Mouse (Mus musculus) brown adipose tissue, adult 24 weeks (tissue): ENCODE data around the gene Gm14412. TPM values are rescaled to one million over a fixed set of nuclear protein-coding genes. Genes with fewer than 3 reads are reported as not detected.
"Not testable (repeated sequence)": the region's sequence is repeated elsewhere in the genome, so short reads cannot be mapped to it uniquely, and the experiment has no call there.

Experiments used
- H3K27ac ChIP-seq: fragments of 200-500 bp; replicated peaks from 2 replicates; pipeline ENCODE4 v1.5.1; 2012; ENCODE audit warnings: low read depth, mild to moderate bottlenecking, low read length
- H3K4me1 ChIP-seq: fragments of 200-500 bp; 2 replicates; pipeline ENCODE4 v1.6.1; 2012; ENCODE audit warnings: low read length, mixed read lengths; ENCODE audit not compliant: control insufficient read depth, insufficient read depth, insufficient read length
- H3K4me3 ChIP-seq: fragments of 200-500 bp; 2 replicates; pipeline ENCODE4 v1.5.1; 2012; ENCODE audit warnings: low read depth, mild to moderate bottlenecking, low read length, moderate library complexity; ENCODE audit not compliant: insufficient read depth
- polyA plus RNA-seq: library from polyadenylated mRNA; stranded (reverse); fragments of >200 nt; gene quantifications from 2 replicates; pipeline ENCODE4 v1.2.4, GENCODE M21; 2012; ENCODE audit not compliant: missing spikeins, insufficient read depth, insufficient read length

The Gm14412 gene
- polyA plus RNA-seq, result 2.9 TPM in 1 of 2 replicates, not detected in the other

- not testable (repeated sequence) for H3K4me1 ChIP-seq, H3K27ac ChIP-seq, H3K4me3 ChIP-seq
These were observed at the start of gene Gm14412 for GRCm38 (mm10) chr2:177324257-177324733. TSS of gene Gm14412 (minus strand) at chr2:177324307.

DNA sequence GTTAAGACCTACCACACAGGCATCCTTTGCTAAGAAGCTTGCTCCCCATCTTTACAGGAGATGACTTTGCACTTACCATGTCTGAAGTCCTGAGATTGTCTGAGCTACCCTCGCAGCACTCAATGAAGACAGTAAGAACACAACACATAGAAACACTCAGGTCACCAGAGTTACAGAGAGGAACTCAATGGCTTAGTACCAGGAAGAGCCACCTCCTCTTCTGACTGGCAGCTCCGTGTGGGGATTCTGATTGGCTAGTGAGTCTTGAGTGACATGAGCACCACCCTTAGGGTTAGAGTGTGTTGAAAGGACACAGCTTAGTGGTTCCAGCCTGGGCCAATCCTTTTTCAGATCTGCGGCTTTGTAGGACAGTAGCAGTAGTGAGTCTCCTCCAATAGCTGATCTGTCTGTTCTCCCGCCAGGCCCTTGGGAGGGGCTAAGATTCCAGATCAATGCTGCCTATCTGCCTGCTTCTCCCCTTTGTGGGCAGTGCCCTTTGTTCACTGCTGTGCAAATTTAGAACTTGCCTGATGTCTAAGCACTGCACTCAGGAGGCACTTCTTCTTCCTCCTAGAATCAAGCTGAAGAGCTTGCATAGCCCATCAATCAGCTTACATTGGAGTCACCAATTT lies 5.7 kb upstream of the Gm14412 start:
- H3K4me1 ChIP-seq, H3K4me3 ChIP-seq, H3K27ac ChIP-seq: not testable (repeated sequence)

DNA sequence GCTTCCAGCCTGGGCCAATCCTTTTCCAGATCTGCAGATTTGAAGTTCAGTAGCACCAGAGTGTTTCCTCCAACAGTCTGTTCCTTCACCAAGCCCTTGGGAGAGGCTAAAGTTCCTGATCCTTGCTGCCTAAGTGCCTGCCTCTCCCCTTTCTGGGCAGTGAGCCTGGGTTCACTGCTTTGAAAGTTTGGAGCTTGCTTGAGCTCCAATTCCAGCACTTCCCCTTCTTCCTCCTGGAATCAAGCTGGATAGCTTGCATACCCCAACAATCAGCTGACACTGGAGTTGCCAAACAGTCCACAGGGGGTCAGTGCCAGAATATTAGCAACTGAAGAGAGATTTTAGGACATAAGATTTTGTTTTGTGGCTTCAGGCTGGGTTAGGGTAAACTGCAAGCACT lies 2.7 kb downstream of the Gm14412 start:
- H3K4me3 ChIP-seq, H3K27ac ChIP-seq, H3K4me1 ChIP-seq: not testable (repeated sequence)

GRCm38 (mm10) chr2:177320786-177321320 lies 3.3 kb downstream of the Gm14412 start:
- not testable (repeated sequence) for H3K4me1 ChIP-seq, H3K27ac ChIP-seq, H3K4me3 ChIP-seq

- no peak overlapping the region for H3K27ac ChIP-seq
- H3K4me3 ChIP-seq, result no peak overlapping the region
- H3K4me1 ChIP-seq, result no peaks in the 10 kb centered on the region
These were observed 5.1 kb downstream of the Gm14412 start for GRCm38 (mm10) chr2:177318996-177319395.

GRCm38 (mm10) chr2:177309627-177310026 lies 14.5 kb downstream of the Gm14412 start:
- not testable (repeated sequence) for H3K4me1 ChIP-seq, H3K4me3 ChIP-seq, H3K27ac ChIP-seq

DNA sequence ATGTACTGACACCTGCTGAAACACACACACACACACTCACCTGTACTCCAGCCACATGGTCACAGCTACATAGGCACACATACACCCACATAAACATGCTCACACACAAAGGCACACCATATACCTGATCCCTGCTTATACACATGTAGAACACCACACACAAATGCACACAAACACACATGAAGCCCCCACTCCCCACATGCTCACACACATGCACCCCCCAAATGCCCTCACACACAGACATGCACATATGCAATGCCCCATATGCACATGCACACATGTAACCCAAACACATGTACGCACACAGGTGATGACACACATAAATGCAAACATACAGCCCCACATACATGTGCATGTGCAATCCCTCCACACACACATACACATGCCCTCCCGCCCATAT lies 19.1 kb downstream of the Gm14412 start:
- not testable (repeated sequence) for H3K27ac ChIP-seq, H3K4me1 ChIP-seq, H3K4me3 ChIP-seq

DNA sequence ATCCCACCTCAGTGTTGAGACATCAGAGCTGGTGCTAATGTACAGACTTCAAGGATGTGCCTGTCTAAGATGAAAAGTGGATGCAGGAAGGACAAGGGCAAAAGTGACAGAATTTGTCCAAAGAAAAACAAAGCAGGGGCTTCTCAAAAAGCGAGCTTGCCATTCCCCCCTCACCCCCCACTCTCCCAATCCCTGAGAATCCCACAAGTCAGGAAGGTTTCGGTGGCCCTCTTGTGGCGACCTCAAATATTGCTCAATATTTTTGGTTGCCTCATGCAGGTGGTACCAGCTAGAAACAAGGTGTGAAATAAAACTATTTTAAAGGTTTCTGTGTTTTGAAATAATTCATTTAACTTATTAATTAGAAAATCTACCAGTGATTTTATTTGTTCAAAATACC lies 40.4 kb downstream of the Gm14412 start:
- not testable (repeated sequence) for H3K4me3 ChIP-seq

DNA sequence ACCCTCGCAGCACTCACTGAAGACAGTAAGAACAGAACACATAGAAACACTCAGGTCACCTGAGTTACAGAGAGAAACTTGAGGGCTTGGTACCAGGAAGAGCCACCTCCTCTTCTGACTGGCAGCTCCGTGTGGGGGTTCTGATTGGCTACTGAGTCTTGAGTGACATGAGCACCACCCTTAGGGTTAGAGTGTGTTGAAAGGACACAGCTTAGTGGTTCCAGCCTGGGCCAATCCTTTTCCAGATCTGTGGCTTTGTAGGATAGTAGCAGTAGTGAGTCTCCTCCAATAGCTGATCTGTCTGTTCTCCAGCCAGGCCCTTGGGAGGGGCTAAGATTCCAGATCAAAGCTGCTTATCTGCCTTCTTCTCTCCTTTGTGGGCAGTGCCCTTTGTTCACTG lies 46.4 kb downstream of the Gm14412 start:
- H3K4me1 ChIP-seq, H3K4me3 ChIP-seq, H3K27ac ChIP-seq: not testable (repeated sequence)

More for the DNA sequence above, 40.4 kb downstream of the Gm14412 start:
- not testable (repeated sequence) for H3K27ac ChIP-seq, H3K4me1 ChIP-seq

GRCm38 (mm10) chr2:177272237-177272636 lies 51.9 kb downstream of the Gm14412 start:
- H3K4me1 ChIP-seq, H3K4me3 ChIP-seq, H3K27ac ChIP-seq: not testable (repeated sequence)

DNA sequence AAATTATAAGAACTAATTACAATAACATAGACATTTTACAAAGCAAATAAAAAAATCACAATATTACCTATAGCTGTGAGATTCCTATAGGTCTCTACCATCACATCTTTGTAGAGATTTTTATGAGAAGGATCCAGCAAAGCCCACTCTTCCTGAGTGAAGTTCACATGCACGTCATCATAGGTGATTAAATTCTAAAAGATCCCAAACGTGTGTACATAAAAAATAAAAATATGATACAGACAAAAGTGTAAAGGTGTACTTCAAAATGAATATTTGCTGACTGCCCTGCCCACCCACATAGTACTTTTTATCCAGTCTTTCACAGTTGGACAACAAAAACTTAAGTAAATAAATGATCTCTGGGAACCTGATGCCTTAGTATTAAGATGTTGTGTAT lies 57.2 kb downstream of the Gm14412 start, which contains the start of gene Gm14409:
Gene Gm14409 (minus strand): TSS at position 101 of the 400 bp plus-strand sequence.
- H3K27ac ChIP-seq, H3K4me1 ChIP-seq, H3K4me3 ChIP-seq: not testable (repeated sequence)

Other genes with a start within 250 kb of the Gm14412 start
- gene Gm14401, start 250.0 kb downstream of the Gm14412 start, polyA plus RNA-seq, result 0.96 and 3.9 TPM in 2 replicates
- gene Gm14410, start 117.9 kb downstream of the Gm14412 start, polyA plus RNA-seq, result 3.0 and 5.8 TPM in 2 replicates
- gene Gm14409, start 57.3 kb downstream of the Gm14412 start, polyA plus RNA-seq, result not detected in 2 replicates
- gene Gm14418, start 74.0 kb upstream of the Gm14412 start, polyA plus RNA-seq, result 10.1 and 19.0 TPM in 2 replicates
- gene Zfp970, start 140.4 kb upstream of the Gm14412 start, polyA plus RNA-seq, result 26.1 TPM in 2 replicates
- gene Gm14403, start 173.9 kb upstream of the Gm14412 start, polyA plus RNA-seq, result 17.9 and 41.5 TPM in 2 replicates